Mouse (Mus musculus) brain, embryonic 14.5 days (tissue): Measurements from ENCODE around the gene Lyl1.

Experiments used
- CTCF ChIP-seq: fragments of 200-500 bp; IDR thresholded peaks from 2 replicates; pipeline ENCODE4 v1.5.1; 2012; ENCODE audit warnings: inconsistent platforms, mild to moderate bottlenecking, moderate library complexity, borderline replicate concordance; ENCODE audit not compliant: insufficient read depth, insufficient read length; ENCODE audit errors: extremely low read depth
- POLR2A ChIP-seq: fragments of 200-500 bp; IDR thresholded peaks from 2 replicates; pipeline ENCODE4 v1.6.1; 2012; ENCODE audit warnings: mild to moderate bottlenecking, inconsistent platforms, borderline replicate concordance; ENCODE audit not compliant: poor library complexity, insufficient read depth, insufficient read length, severe bottlenecking; ENCODE audit errors: extremely low read depth

DNA sequence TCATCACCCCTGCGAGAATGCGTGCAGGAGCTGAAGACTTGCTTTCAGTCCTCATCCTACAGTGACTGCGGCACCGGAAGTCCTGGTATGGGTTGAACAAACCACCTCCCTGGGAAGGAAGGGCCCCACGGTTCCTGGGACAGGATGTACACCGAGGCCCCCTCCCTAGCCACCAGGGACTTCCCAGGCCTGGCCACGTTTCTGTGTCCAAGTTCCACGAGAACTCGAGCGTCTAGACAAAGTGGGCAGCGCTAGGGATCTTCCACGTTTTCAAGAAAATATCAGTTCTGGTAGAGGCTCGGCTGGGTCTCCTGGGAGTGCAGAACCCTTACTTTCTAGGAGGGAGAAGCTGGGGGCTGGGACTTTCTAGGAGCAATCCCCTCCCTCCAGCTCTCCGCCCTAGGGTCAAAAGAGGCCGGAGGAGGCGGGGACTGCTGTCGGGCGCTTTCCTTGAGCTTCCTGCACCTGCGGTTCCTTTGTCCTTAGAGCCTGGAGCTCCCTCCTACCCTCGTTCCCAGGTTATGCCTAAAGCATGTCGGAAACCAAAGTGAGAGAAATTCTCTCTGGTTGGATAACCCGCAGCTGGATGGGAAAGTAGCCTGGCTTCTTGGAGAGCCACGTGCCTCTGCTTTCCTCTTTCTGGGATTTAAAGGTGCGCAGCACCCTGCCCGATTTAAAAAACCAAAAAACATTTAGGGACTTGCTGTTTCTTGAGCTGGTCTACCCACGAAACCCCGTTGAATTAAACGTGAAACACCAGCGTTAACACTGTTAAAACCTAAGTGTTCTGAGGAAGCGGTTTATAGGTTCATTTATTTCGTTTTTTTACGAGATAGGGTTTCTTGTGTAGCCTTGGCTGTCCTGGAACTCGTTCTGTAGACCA, 41.1 kb upstream of the Lyl1 start:
- TF ChIP-seq POLR2A (no peak), CTCF (no peak)
